Mouse (Mus musculus) myocyte (in vitro differentiated cells): ENCODE measurements at regions not wholly inside any gene's neighbourhood (a gene's known extent, or its start where the extent isn't known, plus 50 kb on each side); places are given as distances from the start of the nearest gene placed in this dataset.

Source experiments
- H3K27me3 ChIP-seq: one replicate; pipeline ENCODE4 v1.6.1; 2011; ENCODE audit not compliant: control insufficient read depth, insufficient read depth, insufficient read length
- H3K36me3 ChIP-seq: one replicate; pipeline ENCODE4 v1.6.1; 2011; ENCODE audit not compliant: control insufficient read depth, insufficient read depth
- H3K4me2 ChIP-seq: one replicate; pipeline ENCODE4 v1.6.1; 2011; ENCODE audit warnings: low read depth, control low read depth
- H3K4me3 ChIP-seq: one replicate; pipeline ENCODE4 v1.5.1; 2011; ENCODE audit warnings: mild to moderate bottlenecking, control low read depth, moderate library complexity
- H3K79me2 ChIP-seq: one replicate; pipeline ENCODE4 v1.6.1; 2011; ENCODE audit not compliant: control insufficient read depth, insufficient read depth
- H3ac ChIP-seq: one replicate; pipeline ENCODE4 v1.6.1; 2011; ENCODE audit not compliant: control insufficient read depth, insufficient read length
- CEBPB ChIP-seq: IDR thresholded peaks from 2 replicates; pipeline ENCODE4 v1.6.1; 2011; ENCODE audit warnings: mild to moderate bottlenecking, moderate library complexity; ENCODE audit not compliant: poor library complexity, insufficient read depth, severe bottlenecking
- E2F4 ChIP-seq: IDR thresholded peaks from one replicate; pipeline ENCODE4 v1.6.1; 2011; ENCODE audit warnings: mild to moderate bottlenecking, control low read depth, moderate library complexity; ENCODE audit not compliant: insufficient read depth
- MAX ChIP-seq: IDR thresholded peaks from one replicate; pipeline ENCODE4 v1.6.1; 2011; ENCODE audit warnings: low read depth, mild to moderate bottlenecking, control low read depth
- MYOD1 ChIP-seq, 3 experiments: IDR thresholded peaks; one replicate each; pipeline ENCODE4 v1.6.1; 2011; ENCODE audit warnings: control low read depth in 2 of 3, low read depth in 2 of 3, mild to moderate bottlenecking in 2 of 3, moderate library complexity in 1 of 3; ENCODE audit not compliant: insufficient read length in 2 of 3, control insufficient read depth in 1 of 3
- MYOG ChIP-seq, 3 experiments: IDR thresholded peaks; one replicate each; pipeline ENCODE4 v1.6.1; 2011; ENCODE audit warnings: control low read depth in 2 of 3, low read depth in 2 of 3, mild to moderate bottlenecking in 2 of 3; ENCODE audit not compliant: insufficient read length in 2 of 3, control insufficient read depth in 1 of 3, insufficient read depth in 1 of 3
- POLR2A ChIP-seq: IDR thresholded peaks from one replicate; pipeline ENCODE4 v1.6.1; 2011; ENCODE audit warnings: low read depth, mild to moderate bottlenecking, control low read depth, moderate library complexity; ENCODE audit not compliant: insufficient read length
- POLR2AphosphoS2 ChIP-seq: IDR thresholded peaks from one replicate; pipeline ENCODE4 v1.6.1; 2011; ENCODE audit warnings: low read depth, control low read depth; ENCODE audit not compliant: insufficient read length
- REST ChIP-seq: IDR thresholded peaks from one replicate; pipeline ENCODE4 v1.6.1; 2011; ENCODE audit warnings: mild to moderate bottlenecking, control low read depth, moderate library complexity; ENCODE audit not compliant: insufficient read depth, insufficient read length
- SRF ChIP-seq: IDR thresholded peaks from one replicate; pipeline ENCODE4 v1.6.1; 2011; ENCODE audit warnings: low read depth; ENCODE audit not compliant: control insufficient read depth, insufficient read length
- TCF12 ChIP-seq: IDR thresholded peaks from one replicate; pipeline ENCODE4 v1.6.1; 2011; ENCODE audit warnings: mild to moderate bottlenecking, control low read depth; ENCODE audit not compliant: poor library complexity, insufficient read depth, severe bottlenecking
- TCF3 ChIP-seq: IDR thresholded peaks from one replicate; pipeline ENCODE4 v1.6.1; 2011; ENCODE audit warnings: low read depth, control low read depth; ENCODE audit not compliant: insufficient read length
- USF1 ChIP-seq: IDR thresholded peaks from one replicate; pipeline ENCODE4 v1.6.1; 2011; ENCODE audit warnings: low read depth, mild to moderate bottlenecking, control low read depth, moderate library complexity

DNA sequence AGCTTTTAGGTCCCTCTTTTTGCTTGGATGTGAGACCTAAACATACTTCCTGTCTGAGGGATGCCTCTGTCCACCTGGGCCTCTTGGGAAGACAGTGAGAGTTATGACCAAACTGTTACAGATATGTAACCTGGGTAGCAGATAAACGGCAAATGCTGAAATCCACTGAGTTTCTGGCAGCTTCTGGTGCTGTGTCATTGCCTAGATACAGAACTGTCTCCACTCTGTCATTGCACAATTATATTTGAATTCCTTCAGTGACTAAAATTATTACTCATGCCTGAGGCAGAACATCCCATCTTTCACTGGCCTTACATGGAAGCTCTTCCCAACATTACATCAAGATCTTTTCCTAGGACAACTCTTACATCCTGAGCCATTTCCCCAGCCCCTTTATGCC lies 277.4 kb upstream of the Rora start:
- no peak overlapping the region for H3K4me3 ChIP-seq
- no peak for TF ChIP-seq POLR2AphosphoS2
- no peak for TF ChIP-seq MYOG (IDR thresholded peaks at IDR 0.05; ENCODE audit: control insufficient read depth in 1 of 3, insufficient read depth in 1 of 3, insufficient read length in 2 of 3, low read depth in 2 of 3)
- TF ChIP-seq MAX, result no peak
- no peak for TF ChIP-seq USF1
- no peak for TF ChIP-seq E2F4
- TF ChIP-seq POLR2A, result no peak
- no peak for TF ChIP-seq REST
- no peaks in the 10 kb centered on the region for H3K79me2 ChIP-seq

DNA sequence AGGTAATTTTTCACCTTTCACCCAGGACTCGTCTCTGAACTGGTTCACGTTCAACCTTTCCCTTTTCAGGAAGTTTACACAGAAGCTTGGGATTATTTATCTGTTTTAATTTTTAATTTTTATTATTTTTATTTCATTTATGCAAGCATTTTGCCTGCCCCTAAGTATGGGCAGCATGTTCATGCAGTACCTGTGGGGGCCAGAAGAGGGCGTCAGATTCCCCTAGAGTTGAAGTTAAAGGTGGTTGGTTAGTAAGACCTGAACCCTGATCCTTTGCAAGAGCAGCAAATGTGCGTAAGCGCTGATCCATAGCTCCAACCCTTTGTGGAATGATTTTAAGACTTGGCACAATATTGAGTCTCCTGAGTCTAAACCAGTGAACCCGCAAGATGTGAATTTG lies 271.7 kb upstream of the Rora start:
- no peaks in the 10 kb centered on the region for H3K36me3 ChIP-seq
- TF ChIP-seq POLR2AphosphoS2 (no peak), MYOD1 (IDR thresholded peaks at IDR 0.05; ENCODE audit: control insufficient read depth in 1 of 3, insufficient read length in 2 of 3, low read depth in 2 of 3) (no peak)
- H3K4me2 ChIP-seq, result no peak overlapping the region
- no peaks in the 10 kb centered on the region for H3K79me2 ChIP-seq
- no peak overlapping the region for H3ac ChIP-seq
- no peaks in the 10 kb centered on the region for H3K27me3 ChIP-seq
- H3K4me3 ChIP-seq, result no peak overlapping the region

More for the DNA sequence above, 277.4 kb upstream of the Rora start:
- Histone ChIP-seq H3K4me2 (no peak overlapping the region), H3K36me3 (no peaks in the 10 kb centered on the region), H3ac (no peak overlapping the region), H3K27me3 (no peaks in the 10 kb centered on the region)

DNA sequence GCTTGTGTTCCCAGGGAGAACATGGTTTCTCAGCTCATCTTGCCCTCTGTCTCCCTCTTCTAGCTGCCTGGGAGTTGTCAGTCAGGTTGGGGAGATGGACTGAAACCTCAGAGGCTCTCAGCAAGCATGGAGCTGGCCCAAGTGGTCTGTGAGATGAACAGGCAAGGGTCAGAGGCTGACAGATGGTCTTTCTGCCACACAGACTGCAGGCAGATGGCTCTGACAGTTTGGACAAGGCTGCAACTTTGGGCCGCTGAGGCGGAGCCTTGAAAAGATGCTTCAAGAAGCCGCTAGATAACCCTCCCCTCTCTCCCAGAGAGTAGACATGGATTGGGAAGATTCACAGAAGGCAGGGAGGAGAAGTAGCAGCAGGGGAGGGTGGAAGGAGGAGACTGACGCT lies 252.7 kb upstream of the Rora start:
- Histone ChIP-seq H3K4me3 (no peak overlapping the region), H3ac (no peak overlapping the region), H3K27me3 (no peaks in the 10 kb centered on the region), H3K79me2 (no peaks in the 10 kb centered on the region), H3K36me3 (no peaks in the 10 kb centered on the region), H3K4me2 (no peak overlapping the region)
- TF ChIP-seq POLR2A (no peak), E2F4 (no peak), CEBPB (no peak), TCF3 (no peak), MYOD1 (IDR thresholded peaks at IDR 0.05; ENCODE audit: control insufficient read depth in 1 of 3, insufficient read length in 2 of 3, low read depth in 2 of 3) (no peak), SRF (no peak), USF1 (no peak), REST (no peak), POLR2AphosphoS2 (no peak), MAX (no peak), MYOG (IDR thresholded peaks at IDR 0.05; ENCODE audit: control insufficient read depth in 1 of 3, insufficient read depth in 1 of 3, insufficient read length in 2 of 3, low read depth in 2 of 3) (no peak), TCF12 (no peak)

DNA sequence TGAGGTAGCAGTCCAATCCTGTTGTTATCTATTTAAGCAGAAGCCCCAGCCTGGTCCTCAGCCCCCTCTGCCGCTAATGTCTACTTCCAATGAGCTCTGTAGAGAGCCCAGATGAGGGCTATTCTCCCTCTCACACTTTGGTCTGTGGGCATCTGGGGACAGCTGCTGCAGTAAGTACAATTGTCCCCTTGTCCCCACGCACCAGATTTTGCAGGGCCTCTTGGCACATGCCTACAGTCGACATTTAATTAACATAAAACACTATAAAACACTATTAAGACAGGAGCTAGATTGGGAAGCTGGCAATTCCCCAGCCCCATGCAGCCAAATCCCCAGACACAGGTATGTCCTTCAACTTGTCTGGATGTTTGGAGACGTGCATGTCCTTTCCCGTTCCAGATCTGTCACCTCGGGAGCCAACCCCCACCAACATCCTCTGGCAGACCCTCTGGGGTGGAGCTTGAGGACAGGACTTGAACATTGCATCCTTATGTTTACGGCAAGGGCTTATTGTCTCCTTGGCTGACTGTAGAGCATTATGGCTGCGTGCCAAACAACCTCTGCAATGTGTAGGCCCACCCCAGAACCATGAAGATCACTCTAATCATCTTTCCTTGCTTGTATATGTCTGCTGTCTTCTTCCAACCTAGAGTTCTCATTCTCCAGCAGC lies 251.3 kb upstream of the Rora start:
- no peak for TF ChIP-seq USF1
- no peak for TF ChIP-seq SRF
- TF ChIP-seq CEBPB, result no peak
- no peak for TF ChIP-seq E2F4
- no peak for TF ChIP-seq POLR2AphosphoS2
- TF ChIP-seq TCF12, result no peak
- TF ChIP-seq MYOG (IDR thresholded peaks at IDR 0.05; ENCODE audit: control insufficient read depth in 1 of 3, insufficient read depth in 1 of 3, insufficient read length in 2 of 3, low read depth in 2 of 3), result no peak
- TF ChIP-seq MYOD1 (IDR thresholded peaks at IDR 0.05; ENCODE audit: control insufficient read depth in 1 of 3, insufficient read length in 2 of 3, low read depth in 2 of 3), result no peak
- TF ChIP-seq TCF3, result no peak
- TF ChIP-seq POLR2A, result no peak
- TF ChIP-seq REST, result no peak
- no peak for TF ChIP-seq MAX
- no peaks in the 10 kb centered on the region for H3K27me3 ChIP-seq
- H3ac ChIP-seq, result no peak overlapping the region

DNA sequence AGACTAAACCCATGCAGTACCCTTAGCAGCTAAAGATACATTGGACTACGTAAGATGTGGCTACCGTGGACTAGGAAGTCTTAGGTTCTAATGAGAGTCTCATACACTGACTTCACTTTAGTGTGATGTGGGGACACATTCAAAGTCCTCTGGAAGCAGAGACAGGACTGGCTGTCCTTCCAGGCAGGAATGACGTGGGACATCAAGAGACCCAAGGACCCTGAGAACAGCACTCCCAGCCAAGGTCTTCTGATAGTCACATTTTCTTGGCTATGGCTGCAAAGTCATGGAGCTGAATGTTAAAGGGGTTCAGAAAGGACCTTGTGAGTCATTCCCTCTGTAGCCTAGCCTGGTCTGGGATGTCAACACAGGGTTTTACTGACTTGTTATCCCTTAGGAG lies 250.6 kb upstream of the Rora start:
- H3K4me3 ChIP-seq, result no peak overlapping the region
- no peak overlapping the region for H3ac ChIP-seq
- no peaks in the 10 kb centered on the region for H3K36me3 ChIP-seq
- no peaks in the 10 kb centered on the region for H3K27me3 ChIP-seq
- no peak for TF ChIP-seq CEBPB
- no peak for TF ChIP-seq MYOD1 (IDR thresholded peaks at IDR 0.05; ENCODE audit: control insufficient read depth in 1 of 3, insufficient read length in 2 of 3, low read depth in 2 of 3)
- no peak for TF ChIP-seq POLR2AphosphoS2
- no peak for TF ChIP-seq SRF
- TF ChIP-seq REST, result no peak
- TF ChIP-seq E2F4, result no peak
- TF ChIP-seq MAX, result no peak
- no peak for TF ChIP-seq TCF12
- no peak for TF ChIP-seq MYOG (IDR thresholded peaks at IDR 0.05; ENCODE audit: control insufficient read depth in 1 of 3, insufficient read depth in 1 of 3, insufficient read length in 2 of 3, low read depth in 2 of 3)
- no peak for TF ChIP-seq POLR2A
- no peak for TF ChIP-seq USF1
- no peak for TF ChIP-seq TCF3
- no peak overlapping the region for H3K4me2 ChIP-seq
- no peaks in the 10 kb centered on the region for H3K79me2 ChIP-seq

More for the DNA sequence above, 251.3 kb upstream of the Rora start:
- Histone ChIP-seq H3K36me3 (no peaks in the 10 kb centered on the region), H3K79me2 (no peaks in the 10 kb centered on the region), H3K4me3 (no peak overlapping the region), H3K4me2 (no peak overlapping the region)
